Mouse (Mus musculus) embryo, embryonic 10 days (tissue): Measurements from ENCODE around the gene Pip4k2b.

Source experiments
- DNase-seq: peaks from one replicate; pipeline ENCODE4 v3.0.0-alpha.2; 2015; ENCODE audit warnings: low spot score

The Pip4k2b gene

DNA sequence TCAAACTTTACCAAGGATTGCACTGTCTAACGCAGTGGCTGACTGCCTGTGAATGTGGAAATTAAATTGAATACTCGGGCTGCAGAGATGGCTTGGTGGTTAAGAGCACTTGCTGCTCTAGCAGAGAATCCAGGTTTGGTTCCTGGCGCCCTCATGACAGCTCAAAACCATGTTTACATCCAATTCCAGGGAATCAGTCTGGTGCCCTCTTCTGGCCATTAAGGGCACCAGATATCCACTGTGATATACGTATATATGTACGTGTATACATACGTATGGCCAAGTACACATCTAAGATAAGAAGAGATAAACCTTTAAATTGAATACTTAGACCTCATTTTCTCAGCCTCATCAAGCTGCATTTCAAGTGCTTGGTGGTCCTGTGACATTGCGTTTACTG, 78.3 kb downstream of the Pip4k2b start:
- DNase-seq, result no peak

DNA sequence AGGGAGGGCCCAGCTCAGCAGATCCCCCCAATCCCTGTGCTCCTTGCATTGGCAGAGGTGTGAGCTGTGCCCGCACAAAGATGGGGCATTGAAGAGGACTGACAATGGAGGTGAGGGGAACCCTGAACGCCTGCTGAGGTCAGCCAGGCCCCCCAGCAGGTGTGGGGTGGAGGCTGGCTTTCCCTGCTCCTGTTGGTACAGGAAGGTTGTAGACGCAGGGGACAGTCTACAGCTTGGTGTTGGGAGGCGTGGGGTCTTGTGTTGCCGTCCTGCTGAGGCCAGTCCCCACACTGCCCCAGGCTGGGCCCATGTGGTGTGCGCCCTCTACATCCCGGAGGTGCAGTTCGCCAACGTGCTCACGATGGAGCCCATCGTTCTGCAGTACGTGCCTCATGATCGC, 79.1 kb downstream of the Pip4k2b start:
- no peak for DNase-seq
